Mouse (Mus musculus) stomach, postnatal 0 days (tissue): ENCODE measurements around the gene Tpgs1. TPM values are rescaled to one million over a fixed set of nuclear protein-coding genes. Genes with fewer than 3 reads are reported as not detected.

Source experiments
- ATAC-seq: fragments of 200-750 bp; cut with Nextera tagmentation; 2 replicates; pipeline ENCODE4 v1.8.0; 2017; ENCODE audit not compliant: low FRiP score, low TSS enrichment
- DNase-seq: peaks from one replicate; pipeline ENCODE4 v3.0.0-alpha.2; 2016; ENCODE audit warnings: low spot score
- H3K27ac ChIP-seq: fragments of 300-500 bp; sonication (generic); replicated peaks from 2 replicates; pipeline ENCODE4 v1.5.1; 2014; ENCODE audit warnings: mild to moderate bottlenecking, control low read depth
- H3K27me3 ChIP-seq: fragments of 300-500 bp; sonication (generic); 2 replicates; pipeline ENCODE4 v1.6.1; 2014; ENCODE audit warnings: low read length; ENCODE audit not compliant: control insufficient read depth, insufficient read depth
- H3K36me3 ChIP-seq: fragments of 300-500 bp; sonication (generic); 2 replicates; pipeline ENCODE4 v1.6.1; 2014; ENCODE audit warnings: low read length, mixed read lengths; ENCODE audit not compliant: control insufficient read depth, insufficient read depth
- H3K4me1 ChIP-seq: fragments of 300-500 bp; sonication (generic); replicated peaks from 2 replicates; pipeline ENCODE4 v1.6.1; 2014; ENCODE audit warnings: antibody characterized with exemption; ENCODE audit not compliant: control insufficient read depth, insufficient read depth
- H3K4me2 ChIP-seq: fragments of 300-500 bp; sonication (generic); replicated peaks from 2 replicates; pipeline ENCODE4 v1.6.1; 2014; ENCODE audit warnings: low read depth, mild to moderate bottlenecking, control low read depth, moderate library complexity
- H3K4me3 ChIP-seq: fragments of 300-500 bp; sonication (generic); 2 replicates; pipeline ENCODE4 v1.5.1; 2014; ENCODE audit warnings: low read depth, low read length, control low read depth
- H3K9ac ChIP-seq: fragments of 300-500 bp; sonication (generic); 2 replicates; pipeline ENCODE4 v1.6.1; 2014; ENCODE audit warnings: mild to moderate bottlenecking, low read length, control low read depth, mixed read lengths
- H3K9me3 ChIP-seq: fragments of 300-500 bp; sonication (generic); 2 replicates; pipeline ENCODE4 v1.6.1; 2016; ENCODE audit warnings: low read length; ENCODE audit not compliant: control insufficient read depth
- CTCF ChIP-seq: IDR thresholded peaks from 2 replicates; pipeline ENCODE4 v1.5.1; 2016; ENCODE audit warnings: antibody characterized with exemption, low read depth, mild to moderate bottlenecking, moderate library complexity
- EP300 ChIP-seq: optimal IDR thresholded peaks from 2 replicates; pipeline ENCODE3; 2016; ENCODE audit warnings: antibody characterized with exemption
- WGBS: fragments of 180-500 bp; shearing (Covaris S2); extraction: QIAGEN DNeasy Blood & Tissue Kit; methylation state at CpG from one replicate; pipeline ENCODE4 v1.1.7; 2014; 5-methylcytosine and 5-hydroxymethylcytosine counted together
- polyA plus RNA-seq: library from polyadenylated mRNA; unstranded; fragments of >200 nt; fragmentation: Nextera tagmentation; extraction: Ambion mirVana; gene quantifications from 2 replicates; pipeline ENCODE4 v1.2.1, GENCODE M21; 2015

The Tpgs1 gene
- polyA plus RNA-seq, 1 experiment from 2014 or later, result 51.0 TPM

- Histone ChIP-seq H3K9me3 (no peaks in the 10 kb centered on the region), H3K9ac (no peak overlapping the region), H3K4me3 (no peak overlapping the region), H3K4me1 (peaks cover 10% of the 10 kb centered on the region; the same call in 1 of the 2 replicates), H3K27me3 (no peaks in the 10 kb centered on the region), H3K27ac (no peak overlapping the region), H3K4me2 (no peak overlapping the region), H3K36me3 (peaks cover 20% of the 10 kb centered on the region)
- ATAC-seq (no peak), DNase-seq (no peak)
- TF ChIP-seq CTCF (no peak), EP300 (no peak)
- WGBS, result 88% methylated on average over 2 of the region's 2 CpGs
These were observed 17.1 kb downstream of the Tpgs1 start for GRCm38 (mm10) chr10:79686219-79686618.

- peaks cover 20% of the 10 kb centered on the region for H3K36me3 ChIP-seq
- H3K27ac ChIP-seq, result no peak overlapping the region
- TF ChIP-seq EP300, result no peak
- no peak for TF ChIP-seq CTCF
- no peak overlapping the region for H3K4me3 ChIP-seq
- H3K27me3 ChIP-seq, result no peaks in the 10 kb centered on the region
- peaks cover 10% of the 10 kb centered on the region; the same call in 1 of the 2 replicates for H3K4me1 ChIP-seq
- H3K9me3 ChIP-seq, result no peaks in the 10 kb centered on the region
- 73% methylated on average over 1 of the region's 1 CpGs for WGBS
- DNase-seq (no peak), ATAC-seq (no peak)
- H3K9ac ChIP-seq, result no peak overlapping the region
- H3K4me2 ChIP-seq, result no peak overlapping the region
These were observed 17.5 kb downstream of the Tpgs1 start for GRCm38 (mm10) chr10:79686691-79687090.

- Histone ChIP-seq H3K27ac (no peak overlapping the region), H3K9me3 (no peaks in the 10 kb centered on the region), H3K4me3 (no peak overlapping the region), H3K36me3 (peaks cover 20% of the 10 kb centered on the region), H3K4me2 (no peak overlapping the region), H3K27me3 (no peaks in the 10 kb centered on the region), H3K4me1 (peaks cover 10% of the 10 kb centered on the region; the same call in 1 of the 2 replicates), H3K9ac (no peak overlapping the region)
- TF ChIP-seq CTCF (no peak), EP300 (no peak)
- DNase-seq (no peak), ATAC-seq (no peak)
- WGBS, result 90% methylated on average over 6 of the region's 6 CpGs
These were observed 18.3 kb downstream of the Tpgs1 start for GRCm38 (mm10) chr10:79687513-79687912.

- Histone ChIP-seq H3K4me3 (no peak within 1 kb of the TSS), H3K27ac (no peak within 1 kb of the TSS), H3K9me3 (no peaks in the 10 kb centered on the region), H3K4me1 (peaks cover 4% of the 10 kb centered on the region; the same call in 1 of the 2 replicates), H3K9ac (no peak within 1 kb of the TSS), H3K4me2 (no peak within 1 kb of the TSS), H3K36me3 (peaks cover 20% of the 10 kb centered on the region), H3K27me3 (no peaks in the 10 kb centered on the region)
- DNase-seq, result no peak
- ATAC-seq, result no peak
- TF ChIP-seq EP300 (no peak), CTCF (no peak)
- WGBS, result 78% methylated on average over 4 of the region's 4 CpGs
These were observed 19.6 kb downstream of the Tpgs1 start, which contains the start of gene Gzmm for GRCm38 (mm10) chr10:79688720-79689119. Gene Gzmm, plus strand, starts transcription at chr10:79689020.

- Histone ChIP-seq H3K27me3 (no peaks in the 10 kb centered on the region), H3K36me3 (peaks cover 20% of the 10 kb centered on the region), H3K4me1 (0 out of 2 replicates have a peak, but pooled peaks cover 2% of the 10 kb centered on the region), H3K9ac (no peak overlapping the region), H3K4me2 (no peak overlapping the region), H3K27ac (no peak overlapping the region), H3K9me3 (no peaks in the 10 kb centered on the region), H3K4me3 (no peak overlapping the region)
- WGBS, result 88% methylated on average over 3 of the region's 3 CpGs
- DNase-seq (no peak), ATAC-seq (no peak)
- TF ChIP-seq EP300, result no peak
- TF ChIP-seq CTCF, result no peak
These were observed 20.0 kb downstream of the Tpgs1 start for GRCm38 (mm10) chr10:79689178-79689577.

- H3K36me3 ChIP-seq, result peaks cover 11% of the 10 kb centered on the region
- peak; percentile 52 for TF ChIP-seq CTCF
- no peak for TF ChIP-seq EP300
- no peak overlapping the region for H3K4me3 ChIP-seq
- H3K9me3 ChIP-seq, result no peaks in the 10 kb centered on the region
- H3K9ac ChIP-seq, result no peak overlapping the region
- DNase-seq (no peak), ATAC-seq (no peak)
- WGBS, result 95% methylated on average over 2 of the region's 2 CpGs
- H3K27ac ChIP-seq, result no peak overlapping the region
- no peaks in the 10 kb centered on the region for H3K27me3 ChIP-seq
- H3K4me1 ChIP-seq, result peaks cover 8% of the 10 kb centered on the region
- H3K4me2 ChIP-seq, result no peak overlapping the region
These were observed 22.9 kb downstream of the Tpgs1 start for GRCm38 (mm10) chr10:79691986-79692548.
